Mouse (Mus musculus) MEL (cell line): ENCODE results near the gene Chchd1. TPM values are rescaled to one million over a fixed set of nuclear protein-coding genes. Genes with fewer than 3 reads are reported as not detected.

Experiments
- DNase-seq: peaks from one replicate; pipeline ENCODE4 v3.0.0; 2011; ENCODE audit warnings: low read depth, low spot score
- H3K27ac ChIP-seq: 2 replicates; pipeline ENCODE4 v1.5.1; 2012; ENCODE audit warnings: low read depth, mild to moderate bottlenecking, control low read depth, low read length, moderate library complexity; ENCODE audit not compliant: control insufficient read depth
- H3K27me3 ChIP-seq, 2 experiments: fragments of 150-350 bp in 1 of 2; sonication (generic) in 1 of 2; 2 replicates each; pipeline ENCODE4 v1.6.1; 2012; ENCODE audit warnings: low read length in 2 of 2, mild to moderate bottlenecking in 2 of 2, improper control_type of control experiment in 1 of 2, moderate library complexity in 1 of 2; ENCODE audit not compliant: insufficient read depth in 2 of 2, control insufficient read depth in 1 of 2
- H3K36me3 ChIP-seq, 2 experiments: 2 replicates each; pipeline ENCODE4 v1.6.1; 2012 to 2014; ENCODE audit warnings: low read length in 2 of 2, improper control_type of control experiment in 1 of 2, inconsistent platforms in 1 of 2, mild to moderate bottlenecking in 1 of 2; ENCODE audit not compliant: insufficient read depth in 2 of 2, control insufficient read depth in 1 of 2
- H3K4me1 ChIP-seq, 2 experiments: fragments of 150-350 bp in 1 of 2; sonication (generic) in 1 of 2; 2 replicates each; pipeline ENCODE4 v1.6.1; 2012; ENCODE audit warnings: low read length in 2 of 2, improper control_type of control experiment in 1 of 2, mild to moderate bottlenecking in 1 of 2; ENCODE audit not compliant: insufficient read depth in 2 of 2, control insufficient read depth in 1 of 2
- H3K4me3 ChIP-seq, 2 experiments: fragments of 150-350 bp in 1 of 2; sonication (generic) in 1 of 2; 2 replicates each; pipeline ENCODE4 v1.5.1; 2012; ENCODE audit warnings: low read depth in 2 of 2, low read length in 2 of 2, mild to moderate bottlenecking in 2 of 2, moderate library complexity in 2 of 2, control low read depth in 1 of 2, improper control_type of control experiment in 1 of 2; ENCODE audit not compliant: control insufficient read depth in 1 of 2, insufficient read depth in 1 of 2
- H3K79me2 ChIP-seq: 2 replicates; pipeline ENCODE4 v1.6.1; 2012; ENCODE audit warnings: mild to moderate bottlenecking, low read length, moderate library complexity; ENCODE audit not compliant: control insufficient read depth, poor library complexity, insufficient read depth
- H3K9ac ChIP-seq: 2 replicates; pipeline ENCODE4 v1.6.1; 2012; ENCODE audit warnings: low read depth, mild to moderate bottlenecking, control low read depth, low read length, moderate library complexity; ENCODE audit not compliant: control insufficient read depth, poor library complexity, severe bottlenecking
- H3K9me3 ChIP-seq: fragments of 150-350 bp; sonication (generic); replicated peaks from 2 replicates; pipeline ENCODE4 v1.6.1; 2012; ENCODE audit warnings: mild to moderate bottlenecking, low read length, improper control_type of control experiment, moderate library complexity; ENCODE audit not compliant: insufficient read depth
- BHLHE40 ChIP-seq: IDR thresholded peaks from 2 replicates; pipeline ENCODE4 v1.6.1; 2012; ENCODE audit warnings: low read depth, mild to moderate bottlenecking, inconsistent platforms, low read length, improper control_type of control experiment, borderline replicate concordance
- CHD1 ChIP-seq: IDR thresholded peaks from 2 replicates; pipeline ENCODE4 v1.6.1; 2012; ENCODE audit warnings: low read depth, mild to moderate bottlenecking, inconsistent platforms, low read length, improper control_type of control experiment
- CHD2 ChIP-seq: IDR thresholded peaks from 2 replicates; pipeline ENCODE4 v1.6.1; 2011; ENCODE audit warnings: low read length, improper control_type of control experiment
- CTCF ChIP-seq, 3 experiments: IDR thresholded peaks in 2 of 3; conservative IDR thresholded peaks in 1 of 3; 2 replicates each; pipeline ENCODE4 v1.5.1; 2011 to 2012; ENCODE audit warnings: low read length in 3 of 3, low read depth in 2 of 3, mild to moderate bottlenecking in 2 of 3, improper control_type of control experiment in 1 of 3, inconsistent platforms in 1 of 3, mixed read lengths in 1 of 3, moderate library complexity in 1 of 3; ENCODE audit not compliant: control insufficient read depth in 1 of 3, insufficient read depth in 1 of 3, poor library complexity in 1 of 3, severe bottlenecking in 1 of 3
- E2F4 ChIP-seq: IDR thresholded peaks from 2 replicates; pipeline ENCODE4 v1.6.1; 2011; ENCODE audit warnings: low read depth, low read length, improper control_type of control experiment, borderline replicate concordance
- ELF1 ChIP-seq: IDR thresholded peaks from 2 replicates; pipeline ENCODE4 v1.6.1; 2014; ENCODE audit warnings: low read depth, mild to moderate bottlenecking, inconsistent platforms, low read length, improper control_type of control experiment, moderate library complexity
- EP300 ChIP-seq, 2 experiments: IDR thresholded peaks; 2 replicates each; pipeline ENCODE4 v1.6.1; 2011; ENCODE audit warnings: improper control_type of control experiment in 2 of 2, low read length in 2 of 2, low read depth in 1 of 2, mild to moderate bottlenecking in 1 of 2
- GATA1 ChIP-seq: IDR thresholded peaks from 2 replicates; pipeline ENCODE4 v1.6.1; 2011; ENCODE audit warnings: low read depth, low read length, improper control_type of control experiment
- HCFC1 ChIP-seq: IDR thresholded peaks from 2 replicates; pipeline ENCODE4 v1.6.1; 2012; ENCODE audit warnings: low read depth, mild to moderate bottlenecking, inconsistent platforms, low read length, improper control_type of control experiment, moderate library complexity
- JUND ChIP-seq: IDR thresholded peaks from 2 replicates; pipeline ENCODE4 v1.6.1; 2011; ENCODE audit warnings: low read depth, mild to moderate bottlenecking, improper control_type of control experiment, low read length
- KAT2A ChIP-seq: conservative IDR thresholded peaks from 2 replicates; pipeline ENCODE4 v1.6.1; 2012; ENCODE audit warnings: low read depth, low read length, improper control_type of control experiment, inconsistent platforms
- MAFK ChIP-seq: IDR thresholded peaks from 2 replicates; pipeline ENCODE4 v1.6.1; 2011; ENCODE audit warnings: low read depth, mild to moderate bottlenecking, low read length, improper control_type of control experiment, borderline replicate concordance
- MAX ChIP-seq: IDR thresholded peaks from 2 replicates; pipeline ENCODE4 v1.6.1; 2011; ENCODE audit warnings: low read length, improper control_type of control experiment
- MEF2A ChIP-seq: IDR thresholded peaks from 2 replicates; pipeline ENCODE4 v1.6.1; 2014; ENCODE audit warnings: low read depth, mild to moderate bottlenecking, inconsistent platforms, low read length, improper control_type of control experiment; ENCODE audit not compliant: poor library complexity, insufficient replicate concordance, severe bottlenecking; ENCODE audit errors: extremely low read depth
- MXI1 ChIP-seq: IDR thresholded peaks from 2 replicates; pipeline ENCODE4 v1.6.1; 2011; ENCODE audit warnings: mild to moderate bottlenecking, low read depth, low read length, improper control_type of control experiment
- MYB ChIP-seq: IDR thresholded peaks from 2 replicates; pipeline ENCODE4 v1.6.1; 2011; ENCODE audit warnings: mild to moderate bottlenecking, low read depth, low read length, improper control_type of control experiment
- MYC ChIP-seq: IDR thresholded peaks from 2 replicates; pipeline ENCODE4 v1.6.1; 2011; ENCODE audit warnings: low read depth, mild to moderate bottlenecking, low read length, improper control_type of control experiment, moderate library complexity
- NELFE ChIP-seq: IDR thresholded peaks from 2 replicates; pipeline ENCODE4 v1.6.1; 2011; ENCODE audit warnings: low read depth, low read length, improper control_type of control experiment
- NRF1 ChIP-seq: IDR thresholded peaks from 2 replicates; pipeline ENCODE4 v1.6.1; 2014; ENCODE audit warnings: low read depth, mild to moderate bottlenecking, inconsistent platforms, low read length, improper control_type of control experiment, moderate library complexity; ENCODE audit not compliant: poor library complexity, insufficient read depth, severe bottlenecking
- POLR2A ChIP-seq, 2 experiments: IDR thresholded peaks; 2 replicates each; pipeline ENCODE4 v1.6.1; 2011 to 2012; ENCODE audit warnings: low read length in 2 of 2, mild to moderate bottlenecking in 2 of 2, control low read depth in 1 of 2, improper control_type of control experiment in 1 of 2, low read depth in 1 of 2, moderate library complexity in 1 of 2; ENCODE audit not compliant: control insufficient read depth in 1 of 2, insufficient read depth in 1 of 2, poor library complexity in 1 of 2
- POLR2AphosphoS2 ChIP-seq: IDR thresholded peaks from 2 replicates; pipeline ENCODE4 v1.6.1; 2011; ENCODE audit warnings: low read length, improper control_type of control experiment
- RAD21 ChIP-seq: IDR thresholded peaks from 2 replicates; pipeline ENCODE4 v1.6.1; 2011; ENCODE audit warnings: mild to moderate bottlenecking, low read depth, low read length, improper control_type of control experiment
- RCOR1 ChIP-seq: IDR thresholded peaks from 2 replicates; pipeline ENCODE4 v1.6.1; 2012; ENCODE audit warnings: low read depth, mild to moderate bottlenecking, inconsistent platforms, low read length, improper control_type of control experiment
- SIN3A ChIP-seq: IDR thresholded peaks from 2 replicates; pipeline ENCODE4 v1.6.1; 2012; ENCODE audit warnings: low read length, improper control_type of control experiment, inconsistent platforms
- SMC3 ChIP-seq: IDR thresholded peaks from 2 replicates; pipeline ENCODE4 v1.6.1; 2011; ENCODE audit warnings: low read depth, low read length, improper control_type of control experiment
- TAL1 ChIP-seq: IDR thresholded peaks from 2 replicates; pipeline ENCODE4 v1.6.1; 2012; ENCODE audit warnings: mild to moderate bottlenecking, inconsistent platforms, low read length, moderate library complexity, mixed read lengths
- TBP ChIP-seq: IDR thresholded peaks from 2 replicates; pipeline ENCODE4 v1.8.0; 2011; ENCODE audit warnings: low read depth, low read length, improper control_type of control experiment
- TCF12 ChIP-seq: IDR thresholded peaks from 2 replicates; pipeline ENCODE4 v1.6.1; 2014; ENCODE audit warnings: low read depth, mild to moderate bottlenecking, inconsistent platforms, low read length, improper control_type of control experiment, moderate library complexity
- UBTF ChIP-seq: IDR thresholded peaks from 2 replicates; pipeline ENCODE4 v1.6.1; 2012; ENCODE audit warnings: low read depth, mild to moderate bottlenecking, inconsistent platforms, low read length, improper control_type of control experiment, moderate library complexity, borderline replicate concordance; ENCODE audit not compliant: insufficient read depth
- USF1 ChIP-seq: IDR thresholded peaks from 2 replicates; pipeline ENCODE4 v1.6.1; 2014; ENCODE audit warnings: low read depth, mild to moderate bottlenecking, inconsistent platforms, low read length, improper control_type of control experiment, moderate library complexity
- USF2 ChIP-seq, 2 experiments: IDR thresholded peaks; 2 replicates each; pipeline ENCODE4 v1.6.1; 2011 to 2012; ENCODE audit warnings: improper control_type of control experiment in 2 of 2, low read length in 2 of 2, borderline replicate concordance in 1 of 2, inconsistent platforms in 1 of 2, low read depth in 1 of 2, mild to moderate bottlenecking in 1 of 2; ENCODE audit not compliant: insufficient read depth in 1 of 2
- ZC3H11A ChIP-seq: IDR thresholded peaks from 2 replicates; pipeline ENCODE4 v1.6.1; 2012; ENCODE audit warnings: low read depth, mild to moderate bottlenecking, inconsistent platforms, low read length, improper control_type of control experiment
- ZKSCAN1 ChIP-seq: IDR thresholded peaks from 2 replicates; pipeline ENCODE4 v1.6.1; 2012; ENCODE audit warnings: low read depth, mild to moderate bottlenecking, inconsistent platforms, low read length, improper control_type of control experiment, moderate library complexity
- ZMIZ1 ChIP-seq: IDR thresholded peaks from 2 replicates; pipeline ENCODE4 v1.6.1; 2012; ENCODE audit warnings: low read depth, mild to moderate bottlenecking, inconsistent platforms, low read length, improper control_type of control experiment, moderate library complexity
- ZNF384 ChIP-seq: IDR thresholded peaks from 2 replicates; pipeline ENCODE4 v1.6.1; 2012; ENCODE audit warnings: low read depth, mild to moderate bottlenecking, inconsistent platforms, low read length, improper control_type of control experiment
- polyA plus RNA-seq, 2 experiments: library from polyadenylated mRNA; stranded (reverse) in 1 of 2; unstranded in 1 of 2; fragments of >175 nt in 1 of 2; fragments of >200 nt in 1 of 2; gene quantifications; 2 replicates each; pipeline versions ENCODE4 v1.2.1 to v1.2.4; 2012; ENCODE audit warnings: low replicate concordance in 2 of 2, low read depth in 1 of 2; ENCODE audit not compliant: insufficient read length in 2 of 2, insufficient read depth in 1 of 2, missing spikeins in 1 of 2
- total RNA-seq: library from RNA; depleted of rRNA; stranded (reverse); fragments of 300-350 nt; gene quantifications from 2 replicates; pipeline ENCODE4 v1.2.3, GENCODE M21; 2012

Chchd1 gene
- total and polyA plus RNA-seq, 3 experiments, result 136 to 164 TPM; not detected in 1

DNA sequence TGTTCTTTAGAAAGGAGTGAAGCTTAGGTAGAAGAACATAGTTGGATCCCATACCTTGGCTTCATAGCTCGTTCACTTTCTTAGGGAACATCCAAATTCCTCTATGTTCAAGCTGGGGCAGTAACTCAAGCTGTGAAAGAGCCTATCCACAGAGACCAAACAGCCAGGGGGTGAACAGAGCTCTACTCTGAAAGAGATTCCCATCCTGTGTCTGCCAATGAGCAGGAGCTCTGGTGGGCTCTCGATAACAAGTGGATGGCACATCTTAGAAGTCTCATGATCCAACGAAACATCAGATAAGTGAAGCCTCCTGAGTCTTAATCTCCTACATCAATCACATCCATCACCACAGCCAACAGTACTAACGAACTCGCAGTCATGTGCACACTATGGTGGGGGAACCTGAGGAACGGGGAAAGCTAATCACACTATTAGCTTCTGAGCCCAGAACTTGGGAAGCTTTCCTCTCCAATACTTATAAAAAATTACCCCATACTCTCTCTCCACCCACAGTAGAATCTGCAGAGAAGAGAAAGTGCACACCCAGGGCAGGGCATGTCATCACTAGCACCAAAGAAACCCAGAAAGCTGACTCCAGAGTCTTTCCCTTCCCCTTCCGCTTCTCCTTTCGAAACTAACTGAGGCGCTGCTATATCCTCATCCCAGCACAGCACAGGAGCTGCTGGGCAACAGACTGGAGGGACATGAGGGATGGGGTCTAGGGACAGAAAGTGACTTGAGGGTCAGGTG is 28.2 kb downstream of the Chchd1 start:
- H3K27ac ChIP-seq, result peak overlapping the region; percentile 99
- H3K79me2 ChIP-seq, result peaks cover 45% of the 10 kb centered on the region
- H3K4me1 ChIP-seq, result peaks cover 39 to 52% of the 10 kb centered on the region in 2 experiments
- DNase-seq, result peak; percentile 65
- peak overlapping the region; percentile 96 for H3K9ac ChIP-seq
- no peaks in the 10 kb centered on the region for H3K27me3 ChIP-seq
- peaks cover 50 to 62% of the 10 kb centered on the region in 2 experiments for H3K36me3 ChIP-seq
- no peaks in the 10 kb centered on the region for H3K9me3 ChIP-seq
- peak overlapping the region; percentile 78 to 90 for H3K4me3 ChIP-seq
- TF ChIP-seq CHD1 (no peak), GATA1 (peak; percentile 86), MEF2A (peak; percentile 61; the same call in 1 of the 2 replicates), HCFC1 (peak; percentile 44; the same call in 1 of the 2 replicates), MXI1 (peak; percentile 51; the same call in 1 of the 2 replicates), TCF12 (peak; percentile 94), ZC3H11A (no peak), MAFK (peak; percentile 55; the same call in 1 of the 2 replicates), SMC3 (no peak), JUND (no peak), EP300 (IDR thresholded peaks at IDR 0.05; ENCODE audit: low read depth in 1 of 2, low read length in 2 of 2) (peak; percentile 90 to 99), NRF1 (no peak), RCOR1 (peak; percentile 70), POLR2AphosphoS2 (peak; percentile 84), ZMIZ1 (no peak; the same call in 1 of the 2 replicates), KAT2A (peak; percentile 55), ZKSCAN1 (no peak), MAX (peak; percentile 70; the same call in 1 of the 2 replicates), TBP (peak; percentile 49; the same call in 1 of the 2 replicates), ELF1 (no peak), NELFE (peak; percentile 43; the same call in 1 of the 2 replicates), CHD2 (peak; percentile 38; the same call in 1 of the 2 replicates), BHLHE40 (peak; percentile 92), UBTF (no peak), MYB (peak; percentile 99), CTCF (IDR thresholded peaks at IDR 0.05 in 2 of 3, conservative IDR thresholded peaks at IDR 0.05 in 1 of 3; ENCODE audit: control insufficient read depth in 1 of 3, insufficient read depth in 1 of 3, low read depth in 2 of 3, low read length in 3 of 3, poor library complexity in 1 of 3, severe bottlenecking in 1 of 3) (no peak), SIN3A (peak; percentile 96), E2F4 (no peak), USF2 (IDR thresholded peaks at IDR 0.05; ENCODE audit: borderline replicate concordance in 1 of 2, insufficient read depth in 1 of 2, low read depth in 1 of 2, low read length in 2 of 2) (0 out of 4 replicates have a peak, but pooled peaks of 1 of the 2 experiments have one; percentile 39), MYC (peak; percentile 51; the same call in 1 of the 2 replicates), POLR2A (IDR thresholded peaks at IDR 0.05; ENCODE audit: control insufficient read depth in 1 of 2, insufficient read depth in 1 of 2, low read depth in 1 of 2, low read length in 2 of 2, poor library complexity in 1 of 2) (peak in 1 of 2 experiments; percentile 53; a peak in 2 of 4 replicates), ZNF384 (0 out of 2 replicates have a peak, but pooled peaks have one; percentile 32), TAL1 (peak; percentile 7; the same call in 1 of the 2 replicates), RAD21 (no peak), USF1 (peak; percentile 81)
